Mouse (Mus musculus) heart, postnatal 0 days (tissue): ENCODE measurements at regions not wholly inside any gene's neighbourhood (a gene's known extent, or its start where the extent isn't known, plus 50 kb on each side); places are given as distances from the start of the nearest gene placed in this dataset.
A peak's percentile ranks its signal among the peaks of the same experiment; 100 is the strongest.

Experiments
- ATAC-seq: fragments of 200-750 bp; cut with Nextera tagmentation; 2 replicates; pipeline ENCODE4 v1.8.0; 2017; ENCODE audit warnings: low read depth, moderate number of reproducible peaks, moderate library complexity; ENCODE audit not compliant: insufficient read depth
- DNase-seq: peaks from one replicate; pipeline ENCODE4 v3.0.0-alpha.2; 2016; ENCODE audit warnings: low spot score
- H3K27ac ChIP-seq: fragments of 300-500 bp; sonication (generic); 2 replicates; pipeline ENCODE4 v1.5.1; 2014; ENCODE audit warnings: low read depth, mild to moderate bottlenecking
- H3K27me3 ChIP-seq: fragments of 300-500 bp; sonication (generic); 2 replicates; pipeline ENCODE4 v1.6.1; 2014; ENCODE audit warnings: low read length, mixed read lengths; ENCODE audit not compliant: control insufficient read depth, insufficient read depth
- H3K36me3 ChIP-seq: fragments of 300-500 bp; sonication (generic); replicated peaks from 2 replicates; pipeline ENCODE4 v1.6.1; 2014; ENCODE audit warnings: low read length, mixed read lengths; ENCODE audit not compliant: control insufficient read depth, insufficient read depth
- H3K4me1 ChIP-seq: fragments of 300-500 bp; sonication (generic); 2 replicates; pipeline ENCODE4 v1.6.1; 2014; ENCODE audit warnings: antibody characterized with exemption; ENCODE audit not compliant: control insufficient read depth, insufficient read depth
- H3K4me2 ChIP-seq: fragments of 300-500 bp; sonication (generic); 2 replicates; pipeline ENCODE4 v1.6.1; 2014; ENCODE audit warnings: low read depth, mild to moderate bottlenecking, low read length, moderate library complexity
- H3K4me3 ChIP-seq: fragments of 300-500 bp; sonication (generic); 2 replicates; pipeline ENCODE4 v1.5.1; 2014; ENCODE audit warnings: low read depth, low read length
- H3K9ac ChIP-seq: fragments of 300-500 bp; sonication (generic); replicated peaks from 2 replicates; pipeline ENCODE4 v1.6.1; 2014; ENCODE audit warnings: low read depth, low read length, mixed read lengths
- H3K9me3 ChIP-seq: fragments of 300-500 bp; sonication (generic); replicated peaks from 2 replicates; pipeline ENCODE4 v1.6.1; 2016; ENCODE audit warnings: low read length; ENCODE audit not compliant: control insufficient read depth
- CTCF ChIP-seq: IDR thresholded peaks from 2 replicates; pipeline ENCODE4 v1.5.1; 2016; ENCODE audit warnings: antibody characterized with exemption, control low read depth, low read depth
- EP300 ChIP-seq: IDR thresholded peaks from 2 replicates; pipeline ENCODE4 v1.6.1; 2016; ENCODE audit warnings: antibody characterized with exemption, low read depth
- WGBS: fragments of 180-500 bp; shearing (Covaris S2); extraction: QIAGEN DNeasy Blood & Tissue Kit; methylation state at CpG from one replicate; pipeline ENCODE4 v1.1.7; 2014; 5-methylcytosine and 5-hydroxymethylcytosine counted together

DNA sequence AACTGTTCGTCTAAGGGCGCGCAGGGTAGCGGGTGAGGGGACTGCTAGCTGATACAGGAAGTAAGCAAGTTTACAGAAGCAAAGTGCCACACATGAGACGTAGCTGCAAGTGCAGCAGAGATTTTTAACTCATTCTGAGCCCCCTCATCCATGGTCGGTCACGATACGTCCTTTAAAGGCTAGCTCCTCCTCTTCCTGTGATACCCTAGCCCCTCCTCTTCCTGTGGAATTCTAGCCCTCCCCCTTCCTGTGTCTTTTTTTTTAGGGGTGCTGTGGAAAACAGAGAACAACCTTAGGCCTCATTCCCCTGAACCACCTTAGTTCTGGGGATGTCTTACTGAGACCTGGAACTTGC, 218.0 kb upstream of the Hs6st1 start:
- Histone ChIP-seq H3K27ac (peak overlapping the region; percentile 73), H3K27me3 (no peaks in the 10 kb centered on the region), H3K4me1 (peaks cover 14% of the 10 kb centered on the region; the same call in 1 of the 2 replicates), H3K36me3 (no peaks in the 10 kb centered on the region), H3K4me2 (peak overlapping the region; percentile 46), H3K4me3 (peak overlapping the region; percentile 27), H3K9me3 (no peaks in the 10 kb centered on the region), H3K9ac (no peak overlapping the region)
- WGBS, result 59% methylated on average over 8 of the region's 8 CpGs
- ATAC-seq, result peak; percentile 25; the same call in 1 of the 2 replicates
- DNase-seq, result no peak
- TF ChIP-seq EP300, result no peak
- no peak for TF ChIP-seq CTCF

DNA sequence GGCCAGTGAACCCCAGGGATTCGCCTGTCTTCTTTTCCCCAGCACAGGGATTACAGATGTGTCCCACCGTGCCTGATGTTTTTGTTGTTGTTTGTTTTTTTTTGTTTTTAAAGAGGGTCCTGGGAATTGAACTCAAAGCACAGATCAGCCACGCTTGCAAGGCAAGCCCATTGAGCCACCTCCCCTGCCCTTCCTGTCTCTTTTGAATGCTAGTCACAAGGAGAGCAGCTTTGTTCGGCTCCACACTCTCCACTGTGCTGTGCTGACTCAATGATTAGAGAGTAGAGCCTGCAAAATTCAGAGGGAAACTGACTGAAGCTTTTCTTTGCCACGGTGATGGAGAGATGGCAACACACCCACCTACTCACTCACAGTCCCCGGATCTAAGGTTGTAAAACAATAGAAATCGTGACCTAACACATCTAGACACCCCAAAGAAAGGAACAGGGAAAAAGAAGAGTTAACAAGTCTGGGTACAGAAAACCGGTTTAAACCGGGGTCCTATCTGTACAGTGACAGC, 217.6 kb upstream of the Hs6st1 start:
- H3K27ac ChIP-seq, result peak overlapping the region; percentile 73; the same call in 1 of the 2 replicates
- H3K4me1 ChIP-seq, result peaks cover 14% of the 10 kb centered on the region; the same call in 1 of the 2 replicates
- 74% methylated on average over 9 of the region's 9 CpGs for WGBS
- TF ChIP-seq CTCF (no peak), EP300 (no peak)
- H3K36me3 ChIP-seq, result no peaks in the 10 kb centered on the region
- no peaks in the 10 kb centered on the region for H3K27me3 ChIP-seq
- H3K4me3 ChIP-seq, result no peak overlapping the region
- no peak for DNase-seq
- H3K4me2 ChIP-seq, result no peak overlapping the region
- no peak overlapping the region for H3K9ac ChIP-seq
- no peaks in the 10 kb centered on the region for H3K9me3 ChIP-seq
- ATAC-seq, result no peak

GRCm38 (mm10) chr1:35851681-35852409, 216.4 kb upstream of the Hs6st1 start:
- Histone ChIP-seq H3K4me2 (no peak overlapping the region), H3K9me3 (no peaks in the 10 kb centered on the region), H3K27ac (no peak overlapping the region), H3K9ac (no peak overlapping the region), H3K4me1 (peaks cover 14% of the 10 kb centered on the region; the same call in 1 of the 2 replicates), H3K27me3 (no peaks in the 10 kb centered on the region), H3K36me3 (no peaks in the 10 kb centered on the region), H3K4me3 (no peak overlapping the region)
- TF ChIP-seq CTCF (no peak), EP300 (no peak)
- DNase-seq (no peak), ATAC-seq (no peak)
- WGBS, result 87% methylated on average over 4 of the region's 4 CpGs

GRCm38 (mm10) chr1:35853018-35853417, 215.2 kb upstream of the Hs6st1 start:
- H3K4me1 ChIP-seq, result peaks cover 14% of the 10 kb centered on the region; the same call in 1 of the 2 replicates
- TF ChIP-seq EP300 (no peak), CTCF (no peak)
- no peak for ATAC-seq
- H3K27me3 ChIP-seq, result no peaks in the 10 kb centered on the region
- no peak overlapping the region for H3K27ac ChIP-seq
- no peak overlapping the region for H3K4me2 ChIP-seq
- WGBS, result 71% methylated on average over 1 of the region's 1 CpGs
- no peaks in the 10 kb centered on the region for H3K9me3 ChIP-seq
- DNase-seq, result no peak
- no peaks in the 10 kb centered on the region for H3K36me3 ChIP-seq
- H3K9ac ChIP-seq, result no peak overlapping the region
- no peak overlapping the region for H3K4me3 ChIP-seq

GRCm38 (mm10) chr1:35855650-35856049, 212.6 kb upstream of the Hs6st1 start:
- no peak for TF ChIP-seq CTCF
- no peak for TF ChIP-seq EP300
- H3K27me3 ChIP-seq, result no peaks in the 10 kb centered on the region
- 71% methylated on average over 4 of the region's 4 CpGs for WGBS
- DNase-seq (no peak), ATAC-seq (no peak)
- H3K27ac ChIP-seq, result no peak overlapping the region
- H3K4me2 ChIP-seq, result no peak overlapping the region
- no peaks in the 10 kb centered on the region for H3K9me3 ChIP-seq
- no peak overlapping the region for H3K9ac ChIP-seq
- no peak overlapping the region for H3K4me3 ChIP-seq
- H3K36me3 ChIP-seq, result no peaks in the 10 kb centered on the region
- peaks cover under 1% of the 10 kb centered on the region; the same call in 1 of the 2 replicates for H3K4me1 ChIP-seq

- H3K27me3 ChIP-seq, result no peaks in the 10 kb centered on the region
- H3K36me3 ChIP-seq, result no peaks in the 10 kb centered on the region
- H3K9ac ChIP-seq, result no peak overlapping the region
- H3K4me1 ChIP-seq, result no peaks in the 10 kb centered on the region
- H3K9me3 ChIP-seq, result no peaks in the 10 kb centered on the region
- DNase-seq (no peak), ATAC-seq (no peak)
- no peak overlapping the region for H3K4me2 ChIP-seq
- H3K27ac ChIP-seq, result no peak overlapping the region
- no peak overlapping the region for H3K4me3 ChIP-seq
- WGBS, result 61% methylated on average over 3 of the region's 3 CpGs
- TF ChIP-seq CTCF (no peak), EP300 (no peak)
These were observed 209.9 kb upstream of the Hs6st1 start for GRCm38 (mm10) chr1:35858342-35858741.
